Mouse (Mus musculus): Measurements from ENCODE around the gene Pla2g2c.

DNA sequence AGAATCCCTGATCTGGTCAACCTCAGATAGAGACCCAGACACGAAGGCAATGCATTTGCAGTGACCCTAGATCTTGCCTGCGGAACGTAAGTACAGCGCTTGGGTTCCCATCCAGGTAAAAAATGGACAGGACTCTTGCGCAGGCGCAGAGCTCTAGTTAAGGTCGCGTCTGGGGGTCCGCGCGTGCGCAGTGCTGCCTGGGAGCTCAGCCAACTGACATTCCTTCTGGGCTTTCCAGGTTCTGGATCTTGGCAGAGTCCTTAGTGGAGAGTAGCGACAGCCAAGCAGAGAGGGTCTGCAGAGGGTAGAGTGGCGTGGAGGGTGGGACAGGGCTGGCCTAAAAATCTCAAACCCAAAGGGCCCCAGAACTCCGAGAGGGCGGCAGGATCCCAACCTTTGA, 47.0 kb upstream of the Pla2g2c start:
- TF ChIP-seq CTCF (IDR thresholded peaks at IDR 0.05): no peak
- TF ChIP-seq EP300 (IDR thresholded peaks at IDR 0.05): no peak

Data from lung, postnatal 0 days (tissue).